Mouse (Mus musculus) lung, postnatal 25 days (tissue): ENCODE results near the gene Gm11639.

Source experiments
- DNase-seq: peaks from one replicate; pipeline ENCODE4 v3.0.0; 2022; ENCODE audit warnings: low spot score

The Gm11639 gene

GRCm38 (mm10) chr11:105153068-105153833 is 467.7 kb downstream of the Gm11639 start:
- peak; percentile 21 for DNase-seq

GRCm38 (mm10) chr11:105155915-105156314 is 470.4 kb downstream of the Gm11639 start:
- DNase-seq, result no peak

GRCm38 (mm10) chr11:105156748-105157267 is 471.3 kb downstream of the Gm11639 start:
- no peak for DNase-seq

GRCm38 (mm10) chr11:105158047-105158446 is 472.5 kb downstream of the Gm11639 start:
- DNase-seq, result no peak

- peak; percentile 6 for DNase-seq
Observed at GRCm38 (mm10) chr11:105159673-105160360, 474.3 kb downstream of the Gm11639 start.

- DNase-seq, result no peak
Observed at GRCm38 (mm10) chr11:105161411-105161810, 475.9 kb downstream of the Gm11639 start.

- DNase-seq, result no peak
Observed at GRCm38 (mm10) chr11:105164516-105165510, 479.3 kb downstream of the Gm11639 start.

GRCm38 (mm10) chr11:105166780-105167179 is 481.3 kb downstream of the Gm11639 start:
- DNase-seq, result no peak
